Mouse (Mus musculus): Measurements from ENCODE around the gene Rapgefl1. TPM values are rescaled to one million over a fixed set of nuclear protein-coding genes. Genes with fewer than 3 reads are reported as not detected.

The Rapgefl1 gene
- polyA plus RNA-seq, 1 experiment from 2014 or later: 13.0 TPM

- H3K27ac ChIP-seq (replicated peaks): no peak overlapping the region
- 84% methylated on average over 5 of the region's 5 CpGs for whole genome bisulfite sequencing
- H3K4me2 ChIP-seq (replicated peaks): no peak overlapping the region
- no peak for ATAC-seq (ENCODE audit: insufficient number of reproducible peaks, low FRiP score, low TSS enrichment, low read depth)
- no peaks in the 10 kb centered on the region for H3K9me3 ChIP-seq (replicated peaks)
- H3K4me1 ChIP-seq: 0 out of 2 replicates have a peak, but pooled peaks cover 11% of the 10 kb centered on the region
- H3K4me3 ChIP-seq (replicated peaks): no peak overlapping the region
- H3K36me3 ChIP-seq: peaks cover 94% of the 10 kb centered on the region
- no peak overlapping the region for H3K9ac ChIP-seq
- H3K27me3 ChIP-seq: no peaks in the 10 kb centered on the region
Observed at GRCm38 (mm10) chr11:98889977-98890376, 53.4 kb downstream of the Rapgefl1 start.

GRCm38 (mm10) chr11:98892426-98892825 lies 55.8 kb downstream of the Rapgefl1 start:
- WGBS: 49% methylated on average over 5 of the region's 5 CpGs
- 0 out of 2 replicates have a peak, but pooled peaks cover 11% of the 10 kb centered on the region for H3K4me1 ChIP-seq

GRCm38 (mm10) chr11:98900529-98901125 lies 64.0 kb downstream of the Rapgefl1 start:
- 79% methylated on average over 12 of the region's 12 CpGs for whole genome bisulfite sequencing
- no peak for ATAC-seq (ENCODE audit: insufficient number of reproducible peaks, low FRiP score, low TSS enrichment, low read depth)
- Histone ChIP-seq H3K9me3 (replicated peaks) (no peaks in the 10 kb centered on the region), H3K36me3 (peaks cover 61% of the 10 kb centered on the region), H3K4me1 (peaks cover 9% of the 10 kb centered on the region; the same call in 1 of the 2 replicates), H3K27me3 (no peaks in the 10 kb centered on the region), H3K4me2 (replicated peaks) (no peak overlapping the region), H3K27ac (replicated peaks) (no peak overlapping the region), H3K9ac (no peak overlapping the region), H3K4me3 (replicated peaks) (no peak overlapping the region)

More at GRCm38 (mm10) chr11:98892426-98892825, 55.8 kb downstream of the Rapgefl1 start:
- H3K36me3 ChIP-seq: peaks cover 96% of the 10 kb centered on the region
- H3K9me3 ChIP-seq (replicated peaks): no peaks in the 10 kb centered on the region
- no peak overlapping the region for H3K9ac ChIP-seq
- peak overlapping the region; percentile 15; the same call in 1 of the 2 replicates for H3K4me2 ChIP-seq (replicated peaks)
- H3K27me3 ChIP-seq: no peaks in the 10 kb centered on the region
- no peak for ATAC-seq (ENCODE audit: insufficient number of reproducible peaks, low FRiP score, low TSS enrichment, low read depth)
- no peak overlapping the region for H3K4me3 ChIP-seq (replicated peaks)
- 0 out of 2 replicates have a peak overlapping the region, but pooled peaks have one; percentile 58 for H3K27ac ChIP-seq (replicated peaks)

GRCm38 (mm10) chr11:98902621-98903245 lies 66.1 kb downstream of the Rapgefl1 start:
- H3K4me2 ChIP-seq (replicated peaks): no peak overlapping the region
- 22% methylated on average over 10 of the region's 10 CpGs for WGBS
- no peak for ATAC-seq (ENCODE audit: insufficient number of reproducible peaks, low FRiP score, low TSS enrichment, low read depth)

More at GRCm38 (mm10) chr11:98902621-98903245, 66.1 kb downstream of the Rapgefl1 start:
- Histone ChIP-seq H3K9me3 (replicated peaks) (no peaks in the 10 kb centered on the region), H3K4me3 (replicated peaks) (no peak overlapping the region), H3K36me3 (peaks cover 41% of the 10 kb centered on the region), H3K27ac (replicated peaks) (no peak overlapping the region; the same call in 1 of the 2 replicates), H3K9ac (no peak overlapping the region), H3K27me3 (no peaks in the 10 kb centered on the region), H3K4me1 (peaks cover 13% of the 10 kb centered on the region; the same call in 1 of the 2 replicates)

Other genes starting within 250 kb of the Rapgefl1 start
- 76.4 and 87.3 TPM in 2 replicates for gene Ormdl3, start 249.4 kb upstream of the Rapgefl1 start, polyA plus RNA-seq (2015; fragmentation: Nextera tagmentation; extraction: Ambion mirVana)
- gene Lrrc3c, start 238.5 kb upstream of the Rapgefl1 start, polyA plus RNA-seq (2015; fragmentation: Nextera tagmentation; extraction: Ambion mirVana): not detected in 2 replicates
- gene Gm12355, start 211.1 kb upstream of the Rapgefl1 start, polyA plus RNA-seq (2015; fragmentation: Nextera tagmentation; extraction: Ambion mirVana): 0.85 and 2.6 TPM in 2 replicates
- not detected in 2 replicates for gene Gsdma3, start 210.4 kb upstream of the Rapgefl1 start, polyA plus RNA-seq (2015; fragmentation: Nextera tagmentation; extraction: Ambion mirVana)
- not detected in 2 replicates for gene Gsdma2, start 190.0 kb upstream of the Rapgefl1 start, polyA plus RNA-seq (2015; fragmentation: Nextera tagmentation; extraction: Ambion mirVana)
- gene Gsdma, start 172.4 kb upstream of the Rapgefl1 start, polyA plus RNA-seq (2015; fragmentation: Nextera tagmentation; extraction: Ambion mirVana): 11.8 and 14.0 TPM in 2 replicates
- gene Psmd3, start 154.2 kb upstream of the Rapgefl1 start, polyA plus RNA-seq (2015; fragmentation: Nextera tagmentation; extraction: Ambion mirVana): 204 and 214 TPM in 2 replicates
- gene Csf3, start 135.5 kb upstream of the Rapgefl1 start, polyA plus RNA-seq (2015; fragmentation: Nextera tagmentation; extraction: Ambion mirVana): 0.12 and 0.31 TPM in 2 replicates
- 52.3 and 53.3 TPM in 2 replicates for gene Med24, start 107.3 kb upstream of the Rapgefl1 start, polyA plus RNA-seq (2015; fragmentation: Nextera tagmentation; extraction: Ambion mirVana)
- 51.0 and 51.2 TPM in 2 replicates for gene Thra, start 96.1 kb upstream of the Rapgefl1 start, polyA plus RNA-seq (2015; fragmentation: Nextera tagmentation; extraction: Ambion mirVana)
- 1.7 and 1.8 TPM in 2 replicates for gene Nr1d1, start 61.5 kb upstream of the Rapgefl1 start, polyA plus RNA-seq (2015; fragmentation: Nextera tagmentation; extraction: Ambion mirVana)
- gene Msl1, start 41.3 kb upstream of the Rapgefl1 start, polyA plus RNA-seq (2015; fragmentation: Nextera tagmentation; extraction: Ambion mirVana): 28.7 and 30.4 TPM in 2 replicates
- gene Casc3, start 31.9 kb upstream of the Rapgefl1 start, polyA plus RNA-seq (2015; fragmentation: Nextera tagmentation; extraction: Ambion mirVana): 37.0 and 42.2 TPM in 2 replicates
- gene Wipf2, start 26.9 kb downstream of the Rapgefl1 start, polyA plus RNA-seq (2015; fragmentation: Nextera tagmentation; extraction: Ambion mirVana): 4.8 and 5.3 TPM in 2 replicates
- gene Cdc6, start 71.0 kb downstream of the Rapgefl1 start, polyA plus RNA-seq (2015; fragmentation: Nextera tagmentation; extraction: Ambion mirVana): 22.6 and 22.7 TPM in 2 replicates
- 50.0 and 53.5 TPM in 2 replicates for gene Rara, start 91.0 kb downstream of the Rapgefl1 start, polyA plus RNA-seq (2015; fragmentation: Nextera tagmentation; extraction: Ambion mirVana)
- gene Gjd3, start 146.2 kb downstream of the Rapgefl1 start, polyA plus RNA-seq (2015; fragmentation: Nextera tagmentation; extraction: Ambion mirVana): 0.96 and 1.1 TPM in 2 replicates
- 162 and 168 TPM in 2 replicates for gene Top2a, start 187.4 kb downstream of the Rapgefl1 start, polyA plus RNA-seq (2015; fragmentation: Nextera tagmentation; extraction: Ambion mirVana)
- gene Igfbp4, start 204.5 kb downstream of the Rapgefl1 start, polyA plus RNA-seq (2015; fragmentation: Nextera tagmentation; extraction: Ambion mirVana): 1,352 and 1,417 TPM in 2 replicates

Measured in embryonic facial prominence, embryonic 15.5 days (tissue).